Mouse (Mus musculus) CH12.LX (cell line): ENCODE measurements around the gene Rassf5. TPM values are rescaled to one million over a fixed set of nuclear protein-coding genes. Genes with fewer than 3 reads are reported as not detected.

Experiments used
- DNase-seq: peaks from one replicate; pipeline ENCODE4 v3.0.0-alpha.2; 2013; ENCODE audit errors: extremely low read depth
- H3K27ac ChIP-seq: 2 replicates; pipeline ENCODE4 v1.5.1; 2012; ENCODE audit warnings: low read depth, mild to moderate bottlenecking, control low read depth, moderate library complexity; ENCODE audit not compliant: insufficient read depth
- H3K27me3 ChIP-seq: replicated peaks from 2 replicates; pipeline ENCODE3; 2012; ENCODE audit warnings: inconsistent platforms
- H3K36me3 ChIP-seq, 2 experiments: replicated peaks in 1 of 2; 2 replicates each; pipeline versions ENCODE3 to v1.6.1; 2012; ENCODE audit warnings: inconsistent platforms in 1 of 2, low read length in 1 of 2, mild to moderate bottlenecking in 1 of 2, mixed read lengths in 1 of 2, moderate library complexity in 1 of 2; ENCODE audit not compliant: control insufficient read depth in 1 of 2, insufficient read depth in 1 of 2
- H3K4me1 ChIP-seq, 2 experiments: 2 replicates each; pipeline ENCODE4 v1.6.1; 2012; ENCODE audit warnings: inconsistent platforms in 1 of 2, moderate library complexity in 1 of 2; ENCODE audit not compliant: insufficient read depth in 2 of 2, control insufficient read depth in 1 of 2
- H3K4me2 ChIP-seq: 2 replicates; pipeline ENCODE4 v1.6.1; 2012; ENCODE audit warnings: low read depth, mild to moderate bottlenecking, control low read depth; ENCODE audit not compliant: poor library complexity, insufficient read depth, severe bottlenecking
- H3K4me3 ChIP-seq, 3 experiments: fragments of 150-350 bp in 1 of 3; sonication (generic) in 1 of 3; replicated peaks in 1 of 3; 2 replicates each; pipeline versions ENCODE3 to v1.5.1; 2011 to 2012; ENCODE audit warnings: low read depth in 2 of 3, low read length in 2 of 3, mild to moderate bottlenecking in 2 of 3, moderate library complexity in 2 of 3, control low read depth in 1 of 3, improper control_type of control experiment in 1 of 3, inconsistent platforms in 1 of 3, mixed read lengths in 1 of 3; ENCODE audit not compliant: poor library complexity in 1 of 3
- H3K79me2 ChIP-seq: replicated peaks from 2 replicates; pipeline ENCODE4 v1.6.1; 2012; ENCODE audit warnings: mild to moderate bottlenecking, moderate library complexity; ENCODE audit not compliant: control insufficient read depth, poor library complexity, insufficient read depth, severe bottlenecking; ENCODE audit errors: extremely low read depth
- H3K9ac ChIP-seq: 2 replicates; pipeline ENCODE4 v1.6.1; 2012; ENCODE audit warnings: low read depth, mild to moderate bottlenecking, control low read depth, moderate library complexity; ENCODE audit not compliant: insufficient read depth
- H3K9me3 ChIP-seq: replicated peaks from 2 replicates; pipeline ENCODE3; 2012; ENCODE audit warnings: low read length, inconsistent platforms, mixed read lengths
- BHLHE40 ChIP-seq: IDR thresholded peaks from 2 replicates; pipeline ENCODE4 v1.6.1; 2011; ENCODE audit warnings: mild to moderate bottlenecking, low read depth, low read length, improper control_type of control experiment
- CHD2 ChIP-seq: IDR thresholded peaks from 2 replicates; pipeline ENCODE4 v1.6.1; 2011; ENCODE audit warnings: low read length, improper control_type of control experiment
- E2F4 ChIP-seq: IDR thresholded peaks from 2 replicates; pipeline ENCODE4 v1.6.1; 2011; ENCODE audit warnings: low read depth, low read length, improper control_type of control experiment; ENCODE audit not compliant: insufficient replicate concordance
- ELF1 ChIP-seq: IDR thresholded peaks from 2 replicates; pipeline ENCODE4 v1.6.1; 2014; ENCODE audit warnings: low read depth, mild to moderate bottlenecking, inconsistent platforms, low read length, improper control_type of control experiment
- EP300 ChIP-seq: IDR thresholded peaks from 2 replicates; pipeline ENCODE4 v1.6.1; 2011; ENCODE audit warnings: low read length, improper control_type of control experiment
- GABPA ChIP-seq: IDR thresholded peaks from 2 replicates; pipeline ENCODE4 v1.6.1; 2012; ENCODE audit warnings: low read depth, low read length, improper control_type of control experiment, inconsistent platforms; ENCODE audit not compliant: insufficient replicate concordance
- IRF4 ChIP-seq: IDR thresholded peaks from 2 replicates; pipeline ENCODE4 v1.6.1; 2014; ENCODE audit warnings: low read depth, mild to moderate bottlenecking, inconsistent platforms, low read length, improper control_type of control experiment
- MAFK ChIP-seq: IDR thresholded peaks from 2 replicates; pipeline ENCODE4 v1.6.1; 2011; ENCODE audit warnings: low read length, improper control_type of control experiment; ENCODE audit not compliant: insufficient replicate concordance
- MAZ ChIP-seq: IDR thresholded peaks from 2 replicates; pipeline ENCODE4 v1.6.1; 2012; ENCODE audit warnings: low read depth, mild to moderate bottlenecking, inconsistent platforms, low read length, improper control_type of control experiment, moderate library complexity
- MYC ChIP-seq: IDR thresholded peaks from 2 replicates; pipeline ENCODE4 v1.6.1; 2011; ENCODE audit warnings: low read depth, mild to moderate bottlenecking, improper control_type of control experiment, low read length
- NELFE ChIP-seq: IDR thresholded peaks from 2 replicates; pipeline ENCODE4 v1.6.1; 2011; ENCODE audit warnings: low read depth, low read length, improper control_type of control experiment
- NRF1 ChIP-seq: IDR thresholded peaks from 2 replicates; pipeline ENCODE4 v1.6.1; 2014; ENCODE audit warnings: low read depth, mild to moderate bottlenecking, inconsistent platforms, low read length, improper control_type of control experiment, moderate library complexity
- PAX5 ChIP-seq: IDR thresholded peaks from 2 replicates; pipeline ENCODE4 v1.6.1; 2012; ENCODE audit warnings: low read length, inconsistent platforms, mixed read lengths
- POLR2A ChIP-seq: IDR thresholded peaks from 2 replicates; pipeline ENCODE4 v1.6.1; 2011; ENCODE audit warnings: low read depth, mild to moderate bottlenecking, improper control_type of control experiment, low read length
- POLR2AphosphoS2 ChIP-seq: IDR thresholded peaks from 2 replicates; pipeline ENCODE4 v1.6.1; 2011; ENCODE audit warnings: low read depth, low read length, improper control_type of control experiment
- RAD21 ChIP-seq: IDR thresholded peaks from 2 replicates; pipeline ENCODE4 v1.6.1; 2011; ENCODE audit warnings: low read depth, mild to moderate bottlenecking, low read length, improper control_type of control experiment, moderate library complexity
- RCOR1 ChIP-seq: conservative IDR thresholded peaks from 2 replicates; pipeline ENCODE4 v1.6.1; 2012; ENCODE audit warnings: low read depth, mild to moderate bottlenecking, inconsistent platforms, low read length, improper control_type of control experiment
- SIN3A ChIP-seq: IDR thresholded peaks from 2 replicates; pipeline ENCODE4 v1.6.1; 2012; ENCODE audit warnings: low read length, improper control_type of control experiment, inconsistent platforms
- TBP ChIP-seq: conservative IDR thresholded peaks from 2 replicates; pipeline ENCODE4 v1.6.1; 2011; ENCODE audit warnings: low read depth, low read length, improper control_type of control experiment
- USF1 ChIP-seq: IDR thresholded peaks from 2 replicates; pipeline ENCODE4 v1.6.1; 2014; ENCODE audit warnings: low read depth, mild to moderate bottlenecking, inconsistent platforms, low read length, improper control_type of control experiment
- USF2 ChIP-seq: conservative IDR thresholded peaks from 2 replicates; pipeline ENCODE4 v1.6.1; 2011; ENCODE audit warnings: low read depth, low read length, improper control_type of control experiment
- ZC3H11A ChIP-seq: IDR thresholded peaks from 2 replicates; pipeline ENCODE4 v1.6.1; 2012; ENCODE audit warnings: low read depth, mild to moderate bottlenecking, inconsistent platforms, low read length, improper control_type of control experiment
- ZKSCAN1 ChIP-seq: IDR thresholded peaks from 2 replicates; pipeline ENCODE4 v1.6.1; 2012; ENCODE audit warnings: low read depth, inconsistent platforms, low read length, improper control_type of control experiment, borderline replicate concordance
- ZMIZ1 ChIP-seq: IDR thresholded peaks from 2 replicates; pipeline ENCODE4 v1.6.1; 2012; ENCODE audit warnings: low read depth, mild to moderate bottlenecking, inconsistent platforms, low read length, improper control_type of control experiment
- ZNF384 ChIP-seq: IDR thresholded peaks from 2 replicates; pipeline ENCODE4 v1.6.1; 2012; ENCODE audit warnings: low read depth, low read length, improper control_type of control experiment, inconsistent platforms
- dilution Hi-C: fragments of 300-500 bp; cut with MboI; formaldehyde crosslinking; loops from 2 replicates; pipeline ENCODE4 v1.14.3; 2020; ENCODE audit warnings: low sequenced_read_pairs; ENCODE audit not compliant: extremely low pct_unique_long_range_greater_than_20kb, extremely low pct_ligation_motif_present
- in situ Hi-C: fragments of 300-500 bp; cut with MboI; formaldehyde crosslinking; loops from 3 replicates; pipeline ENCODE4 v1.14.3; 2019; ENCODE audit warnings: low sequenced_read_pairs, low pct_ligation_motif_present, low pct_unique_long_range_greater_than_20kb, mixed read lengths
- polyA plus RNA-seq: library from polyadenylated mRNA; unstranded; fragments of >175 nt; gene quantifications from 2 replicates; pipeline ENCODE4 v1.2.1, GENCODE M21; 2012; ENCODE audit warnings: low read depth; ENCODE audit not compliant: insufficient read length
- total RNA-seq, 2 experiments: library from RNA; depleted of rRNA; stranded (reverse); fragments of 300-350 nt in 1 of 2; fragments of >200 nt in 1 of 2; gene quantifications; 2 replicates each; pipeline ENCODE4 v1.2.3; 2012 to 2014

The Rassf5 gene
- total and polyA plus RNA-seq, 3 experiments: 11.5 to 32.1 (median 16.3) TPM

GRCm38 (mm10) chr1:131290648-131291047 lies 45.6 kb upstream of the Rassf5 start (continued):
- TF ChIP-seq USF1 (no peak), POLR2AphosphoS2 (no peak), ZNF384 (no peak), ZMIZ1 (no peak), MYC (no peak), POLR2A (no peak), RCOR1 (no peak), E2F4 (no peak)

DNA sequence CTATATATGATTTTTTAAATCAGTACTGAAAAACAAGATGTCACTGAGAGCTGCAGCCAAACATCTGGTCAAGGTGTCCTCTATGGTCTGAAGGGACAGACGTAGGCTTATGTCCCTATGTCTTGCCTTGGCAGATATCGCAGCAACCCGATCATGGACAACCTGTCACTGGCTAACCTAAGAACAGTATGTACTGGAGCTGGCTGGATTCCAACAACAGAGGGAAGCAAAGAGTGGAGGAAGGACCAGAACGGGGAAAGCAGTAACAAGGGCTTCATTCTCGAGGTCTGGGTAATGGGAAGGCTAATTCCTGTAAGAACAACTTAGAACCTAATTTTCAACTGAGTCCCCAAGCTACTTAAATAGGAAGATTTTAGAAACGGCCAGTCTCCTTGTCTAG lies 43.9 kb upstream of the Rassf5 start:
- Histone ChIP-seq H3K27ac (no peak overlapping the region), H3K79me2 (no peaks in the 10 kb centered on the region)
- TF ChIP-seq PAX5 (no peak), BHLHE40 (no peak), GABPA (no peak), POLR2AphosphoS2 (no peak), RAD21 (no peak), ELF1 (no peak), MYC (no peak), ZKSCAN1 (no peak)
- TF ChIP-seq, all 38 proteins: peak for 0
- H3K36me3 ChIP-seq: peaks cover 20 to 69% of the 10 kb centered on the region in 2 experiments
- H3K4me2 ChIP-seq: no peak overlapping the region
- H3K9me3 ChIP-seq: no peaks in the 10 kb centered on the region
- H3K9ac ChIP-seq: no peak overlapping the region
- H3K4me3 ChIP-seq: no peak overlapping the region
- H3K27me3 ChIP-seq: no peaks in the 10 kb centered on the region
- dilution Hi-C loops: no loop called here
- in situ Hi-C loops: loop anchor here (5.0 kb wide), 1 partner anchor 263 kb away; no protein-coding TSS in a partner anchor
- H3K4me1 ChIP-seq: no peaks in the 10 kb centered on the region
- no peak for DNase-seq

- no peak overlapping the region for H3K9ac ChIP-seq
- no peak overlapping the region for H3K4me2 ChIP-seq
- peaks cover 14 to 56% of the 10 kb centered on the region in 2 experiments for H3K36me3 ChIP-seq
- H3K4me3 ChIP-seq: no peak overlapping the region
- dilution Hi-C loops (no loop called here), in situ Hi-C loops (loop anchor here (5.0 kb wide), 1 partner anchor 265 kb away; no protein-coding TSS in a partner anchor)
- H3K27ac ChIP-seq: no peak overlapping the region
- no peaks in the 10 kb centered on the region for H3K9me3 ChIP-seq
- TF ChIP-seq E2F4 (no peak), ZC3H11A (no peak), POLR2A (no peak), SIN3A (no peak), EP300 (no peak), IRF4 (no peak), USF2 (no peak), NELFE (no peak), RAD21 (no peak), GABPA (no peak), POLR2AphosphoS2 (no peak), CHD2 (no peak), ELF1 (no peak), NRF1 (no peak), ZMIZ1 (no peak), MAZ (no peak), TBP (no peak), MAFK (no peak), BHLHE40 (no peak)
- H3K27me3 ChIP-seq: no peaks in the 10 kb centered on the region
- no peaks in the 10 kb centered on the region for H3K79me2 ChIP-seq
- no peak for DNase-seq
- peaks cover 2 to 10% of the 10 kb centered on the region in 2 experiments for H3K4me1 ChIP-seq
Observed at GRCm38 (mm10) chr1:131287267-131287666, 42.2 kb upstream of the Rassf5 start.
